ENCODE assay signal across 18 mouse cellular contexts in genomic region chr6:8095856-8096255, GRCm38 (mm10).
DNase-seq lines count a peak whose midpoint lies in the region; ATAC-seq and TF ChIP-seq lines count a peak whose summit lies in the region.
"Had no signal": no experiment of that assay in that cellular context is flagged by ENCODE, and none has a peak within 500 bp of the region (broad histone marks: within the 10 kb centered on the region; RNA-seq: fewer than 3 reads in every experiment).

No protein-coding gene starts in this region.

- in situ Hi-C loops in Patski (cut with MboI; ENCODE audit: low pct_unique_long_range_greater_than_20kb), result no loop called here

- H3K27ac ChIP-seq in limb, embryonic 10.5 days, result peak overlapping the region; percentile 46; the same call in 1 of the 2 replicates
- no peak overlapping the region for H3K27ac ChIP-seq in liver, embryonic 12.5 days
- no peak overlapping the region for H3K27ac ChIP-seq in heart, embryonic 12.5 days (ENCODE audit: poor library complexity, severe bottlenecking)
- H3K27ac ChIP-seq: forebrain, embryonic 13.5 days; heart, embryonic 15.5 days; kidney, postnatal 0 days; limb, embryonic 15.5 days; macrophage had no signal

- ATAC-seq in Patski, result peak; percentile 82
- no peak for ATAC-seq in liver, embryonic 12.5 days
- ATAC-seq in heart, embryonic 12.5 days (ENCODE audit: insufficient number of reproducible peaks, low FRiP score), result no peak
- ATAC-seq: activated CD4-positive, CD25-positive, alpha-beta regulatory T cell, adult 4 months; CD4-positive, CD25-positive, alpha-beta regulatory T cell, adult 4 months; forebrain, embryonic 13.5 days had no signal

- intact Hi-C loops in left cerebral cortex, postnatal 4 days (cut with DNase I), result no loop called here

- 66% methylated on average over 3 of the region's 3 CpGs for WGBS in limb, embryonic 10.5 days
- 22% methylated on average over 3 of the region's 3 CpGs for WGBS in liver, embryonic 12.5 days (ENCODE audit: insufficient replicate concordance)
- 58% methylated on average over 3 of the region's 3 CpGs for WGBS in heart, embryonic 12.5 days

- POLR2A ChIA-PET in Patski (lab: Charles Lee), result no interaction called here

- no peak overlapping the region for H3K4me2 ChIP-seq in liver, embryonic 12.5 days
- no peak overlapping the region for H3K4me2 ChIP-seq in heart, embryonic 12.5 days
- H3K4me2 ChIP-seq: forebrain, embryonic 13.5 days; heart, embryonic 15.5 days; limb, embryonic 15.5 days had no signal

- no peaks in the 10 kb centered on the region for H3K9me3 ChIP-seq in limb, embryonic 10.5 days (replicated peaks)
- H3K9me3 ChIP-seq in liver, embryonic 12.5 days (replicated peaks), result no peaks in the 10 kb centered on the region
- no peaks in the 10 kb centered on the region for H3K9me3 ChIP-seq in heart, embryonic 12.5 days (replicated peaks)
- H3K9me3 ChIP-seq: forebrain, embryonic 13.5 days; heart, embryonic 15.5 days; limb, embryonic 15.5 days had no signal

- peak; percentile 44 for DNase-seq in left cerebral cortex, postnatal 4 days
- DNase-seq in left cerebral cortex, adult 9 months (ENCODE audit: low spot score in 2 of 2), result no peak
- no peak for DNase-seq in Patski (ENCODE audit: low read depth, low spot score)
- DNase-seq in cerebellum, adult 8-10 months, result peak; percentile 67
- DNase-seq in limb, embryonic 10.5 days (ENCODE audit: low spot score), result no peak
- no peak for DNase-seq in frontal cortex, postnatal 14 days (ENCODE audit: low spot score in 2 of 2)
- DNase-seq: lung, adult 18-20 months; midbrain, embryonic 14.5 days; thymus, adult 2 months had no signal

- H3K4me1 ChIP-seq in limb, embryonic 10.5 days, result peaks cover 15% of the 10 kb centered on the region
- H3K4me1 ChIP-seq in liver, embryonic 12.5 days, result no peaks in the 10 kb centered on the region
- 0 out of 2 replicates have a peak, but pooled peaks cover 2% of the 10 kb centered on the region for H3K4me1 ChIP-seq in heart, embryonic 12.5 days (replicated peaks)
- H3K4me1 ChIP-seq: forebrain, embryonic 13.5 days; limb, embryonic 15.5 days had no signal

- H3K4me3 ChIP-seq in limb, embryonic 10.5 days, result no peak overlapping the region
- no peak overlapping the region for H3K4me3 ChIP-seq in liver, embryonic 12.5 days
- no peak overlapping the region for H3K4me3 ChIP-seq in heart, embryonic 12.5 days
- H3K4me3 ChIP-seq: forebrain, embryonic 13.5 days; heart, embryonic 15.5 days; limb, embryonic 15.5 days had no signal

- H3K27me3 ChIP-seq in Patski, result peaks cover 3% of the 10 kb centered on the region
- no peaks in the 10 kb centered on the region for H3K27me3 ChIP-seq in limb, embryonic 10.5 days (ENCODE audit: low read depth, poor library complexity, severe bottlenecking)
- H3K27me3 ChIP-seq in liver, embryonic 12.5 days (replicated peaks), result no peaks in the 10 kb centered on the region
- no peaks in the 10 kb centered on the region for H3K27me3 ChIP-seq in heart, embryonic 12.5 days (replicated peaks)
- H3K27me3 ChIP-seq: forebrain, embryonic 13.5 days; heart, embryonic 15.5 days; limb, embryonic 15.5 days had no signal

- CTCF ChIA-PET in Patski (lab: Charles Lee), result no interaction called here

- no peak overlapping the region for H3K9ac ChIP-seq in liver, embryonic 12.5 days
- H3K9ac ChIP-seq in heart, embryonic 12.5 days, result no peak overlapping the region
- H3K9ac ChIP-seq: forebrain, embryonic 13.5 days; heart, embryonic 15.5 days; limb, embryonic 15.5 days had no signal

- no peaks in the 10 kb centered on the region for H3K36me3 ChIP-seq in limb, embryonic 10.5 days
- H3K36me3 ChIP-seq in liver, embryonic 12.5 days, result no peaks in the 10 kb centered on the region
- no peaks in the 10 kb centered on the region for H3K36me3 ChIP-seq in heart, embryonic 12.5 days
- H3K36me3 ChIP-seq: heart, embryonic 15.5 days; limb, embryonic 15.5 days had no signal

- TF ChIP-seq CTCF in Patski (IDR thresholded peaks at IDR 0.05), result no peak

Comparison
In these comparisons a context has a peak if more than half of its experiments do, and no peak if none do; other contexts are left out.
1. DNase-seq: peak in left cerebral cortex, postnatal 4 days (single experiment) and cerebellum, adult 8-10 months (single experiment); none in left cerebral cortex, adult 9 months (0 of 2), Patski (single experiment), limb, embryonic 10.5 days (single experiment) and frontal cortex, postnatal 14 days (0 of 2).